Mouse (Mus musculus): Measurements from ENCODE around the gene Fam243. TPM values are rescaled to one million over a fixed set of nuclear protein-coding genes. Genes with fewer than 3 reads are reported as not detected.

Gene Fam243
- polyA plus RNA-seq, 1 experiment: not detected

DNA sequence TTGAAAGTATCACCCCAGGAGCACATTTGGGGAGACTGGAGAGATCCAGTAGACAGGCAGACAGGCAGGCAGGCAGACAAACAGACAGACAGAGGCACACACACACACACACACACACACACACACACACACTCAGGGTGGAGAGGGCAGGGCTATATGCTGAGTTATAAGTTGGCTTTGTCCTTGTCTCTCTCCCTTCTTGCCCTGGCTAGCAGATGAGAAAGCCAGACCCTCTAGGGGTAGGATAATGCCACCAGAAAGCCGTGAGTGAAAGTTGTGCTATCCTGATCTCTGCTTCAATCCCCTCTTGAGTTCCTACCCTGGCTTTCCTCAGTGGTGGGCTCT, 3.8 kb upstream of the Fam243 start:
- Histone ChIP-seq H3K4me3 (ENCODE audit: insufficient read depth, low read length) (no peak overlapping the region), H3K27ac (ENCODE audit: insufficient read depth, low read length) (no peak overlapping the region), H3K4me1 (ENCODE audit: control insufficient read depth, insufficient read depth, low read length) (no peaks in the 10 kb centered on the region)
- TF ChIP-seq POLR2A (IDR thresholded peaks at IDR 0.05; ENCODE audit: extremely low read depth, insufficient read depth, low read length) (no peak), CTCF (IDR thresholded peaks at IDR 0.05; ENCODE audit: extremely low read depth, insufficient read depth, low read length) (no peak)

DNA sequence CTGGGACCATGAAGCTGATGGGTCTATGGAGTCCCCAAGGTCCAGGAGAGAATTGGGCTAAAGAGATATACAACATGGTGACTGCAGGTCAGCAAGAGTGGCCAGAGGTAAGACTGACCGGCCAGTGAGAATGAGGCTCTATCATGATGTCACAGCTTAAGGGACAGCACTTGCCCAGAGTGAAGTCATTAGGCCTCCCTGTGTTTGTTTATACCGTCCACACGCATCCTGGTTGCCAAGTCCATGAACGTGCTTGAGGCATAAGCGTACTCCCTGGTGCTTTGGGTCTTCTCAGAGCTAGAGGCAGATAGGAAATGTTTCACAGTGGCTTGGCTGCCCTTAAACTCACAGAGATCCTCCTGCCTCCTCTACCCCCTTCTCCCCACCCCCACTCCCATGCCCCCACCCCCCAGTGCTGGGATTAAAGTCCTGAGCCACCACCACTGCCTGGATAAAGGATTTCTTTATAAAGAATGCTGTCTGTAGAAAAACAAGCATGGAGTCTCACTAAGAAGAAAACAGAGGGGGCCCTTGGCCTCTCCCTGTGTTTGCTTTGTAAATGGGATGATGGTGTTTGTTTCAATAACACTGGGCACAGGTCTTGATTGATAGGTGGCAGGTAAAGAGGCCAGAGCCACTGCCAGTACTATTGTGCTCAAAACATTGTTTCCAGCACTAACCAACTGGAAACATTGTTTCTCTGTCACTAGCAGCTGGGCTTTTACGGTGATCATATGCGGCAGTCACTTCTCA, 3.2 kb upstream of the Fam243 start:
- H3K4me3 ChIP-seq (ENCODE audit: insufficient read depth, low read length): no peak overlapping the region
- TF ChIP-seq POLR2A (IDR thresholded peaks at IDR 0.05; ENCODE audit: extremely low read depth, insufficient read depth, low read length) (no peak), CTCF (IDR thresholded peaks at IDR 0.05; ENCODE audit: extremely low read depth, insufficient read depth, low read length) (no peak)
- H3K27ac ChIP-seq (ENCODE audit: insufficient read depth, low read length): no peak overlapping the region
- no peaks in the 10 kb centered on the region for H3K4me1 ChIP-seq (ENCODE audit: control insufficient read depth, insufficient read depth, low read length)

DNA sequence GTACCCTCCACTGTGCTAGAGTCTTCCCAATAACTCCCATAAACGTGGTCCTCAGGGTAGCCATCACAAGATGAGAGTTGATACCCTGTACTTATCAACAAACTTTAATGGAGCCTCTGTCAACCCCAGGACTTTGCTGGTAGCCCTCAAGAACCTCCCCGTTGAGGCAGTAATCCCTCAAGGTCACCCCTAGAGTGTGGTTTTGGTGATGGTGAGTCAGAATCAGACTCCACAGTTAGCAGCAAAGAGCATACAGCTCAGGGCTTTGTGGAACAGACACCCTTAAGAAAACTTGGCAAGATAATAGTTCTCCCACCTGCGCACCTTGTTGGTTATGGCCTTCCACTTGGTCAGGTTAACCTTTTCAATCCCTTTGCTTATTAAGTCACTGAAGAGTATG, 880 bp downstream of the Fam243 start:
- H3K4me1 ChIP-seq (ENCODE audit: control insufficient read depth, insufficient read depth, low read length): peaks cover 2% of the 10 kb centered on the region; the same call in 1 of the 2 replicates
- no peak overlapping the region for H3K4me3 ChIP-seq (ENCODE audit: insufficient read depth, low read length)
- TF ChIP-seq CTCF (IDR thresholded peaks at IDR 0.05; ENCODE audit: extremely low read depth, insufficient read depth, low read length): no peak
- no peak for TF ChIP-seq POLR2A (IDR thresholded peaks at IDR 0.05; ENCODE audit: extremely low read depth, insufficient read depth, low read length)
- H3K27ac ChIP-seq (ENCODE audit: insufficient read depth, low read length): no peak overlapping the region

DNA sequence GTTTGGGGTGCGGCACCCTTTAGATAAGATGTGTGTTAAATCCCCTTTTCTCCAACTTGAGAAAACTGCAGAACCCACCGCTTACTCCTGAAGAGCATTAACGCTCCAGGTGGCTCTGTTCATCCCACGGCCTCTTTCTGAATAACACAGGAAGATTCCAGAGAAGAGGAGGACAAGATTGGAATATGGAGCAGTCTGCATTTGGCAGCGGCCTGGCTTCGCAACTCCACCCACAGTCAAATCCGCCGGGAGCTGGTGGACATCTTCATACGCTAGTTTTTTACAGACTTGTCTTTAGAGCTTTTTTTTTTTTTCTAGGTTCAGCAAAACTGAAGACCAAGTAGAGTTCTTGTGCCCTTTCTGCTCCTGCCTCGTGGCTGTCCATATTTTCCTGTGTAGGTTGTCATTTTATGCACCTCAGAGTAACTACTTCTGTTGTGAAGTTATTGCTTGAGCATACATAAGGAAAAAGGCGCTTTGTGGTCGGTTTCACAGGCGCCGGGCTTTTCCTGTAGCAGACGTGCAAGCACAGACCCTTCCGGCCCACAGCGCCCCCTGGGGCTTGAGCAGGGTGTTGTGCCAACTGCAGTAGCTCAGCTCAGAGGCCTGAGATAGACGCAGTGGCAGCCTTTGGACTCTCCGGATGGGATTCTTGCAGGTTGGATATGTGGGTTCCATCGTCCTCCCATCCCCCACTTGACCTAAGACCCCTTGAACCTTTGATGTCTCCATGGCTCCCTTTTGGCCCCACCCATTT, 1.7 kb downstream of the Fam243 start:
- H3K4me3 ChIP-seq (ENCODE audit: insufficient read depth, low read length): no peak overlapping the region
- H3K4me1 ChIP-seq (ENCODE audit: control insufficient read depth, insufficient read depth, low read length): peaks cover 2% of the 10 kb centered on the region; the same call in 1 of the 2 replicates
- TF ChIP-seq CTCF (IDR thresholded peaks at IDR 0.05; ENCODE audit: extremely low read depth, insufficient read depth, low read length) (peak; percentile 31; the same call in 1 of the 2 replicates), POLR2A (IDR thresholded peaks at IDR 0.05; ENCODE audit: extremely low read depth, insufficient read depth, low read length) (no peak)
- no peak overlapping the region for H3K27ac ChIP-seq (ENCODE audit: insufficient read depth, low read length)

DNA sequence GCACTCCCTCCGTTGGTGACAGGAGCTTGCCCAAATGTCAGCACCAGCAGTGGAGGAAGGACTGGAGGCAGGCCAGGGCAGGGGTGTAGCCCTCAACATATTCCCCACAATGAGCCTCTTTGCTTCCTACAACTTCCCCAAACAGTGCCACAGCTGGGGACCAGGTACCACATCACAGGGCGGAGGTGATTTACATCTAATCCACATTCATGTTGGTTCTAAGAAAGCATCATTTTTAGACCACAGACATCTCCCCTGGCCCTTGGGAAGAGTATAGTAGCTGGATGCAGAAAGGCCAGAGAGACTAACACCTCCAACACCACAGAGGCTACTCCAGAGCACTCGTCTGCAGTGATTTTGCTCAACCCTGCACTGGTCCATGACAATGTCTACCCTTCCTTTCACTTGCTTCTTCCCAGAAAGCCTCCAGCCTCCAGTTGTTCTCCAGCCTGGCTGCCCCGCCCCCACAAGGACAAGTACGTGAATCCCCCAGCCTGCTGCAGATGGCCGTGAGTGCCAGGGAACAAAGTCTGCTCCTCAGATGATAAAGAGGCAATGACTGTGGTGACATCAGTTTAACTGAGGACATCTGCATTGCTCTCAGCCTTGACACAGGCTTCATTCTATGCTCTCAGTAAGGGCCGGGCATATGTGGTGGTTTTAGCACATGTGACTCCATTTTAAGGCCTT, 5.0 kb downstream of the Fam243 start:
- Histone ChIP-seq H3K27ac (ENCODE audit: insufficient read depth, low read length) (no peak overlapping the region), H3K4me1 (ENCODE audit: control insufficient read depth, insufficient read depth, low read length) (peaks cover 2% of the 10 kb centered on the region; the same call in 1 of the 2 replicates), H3K4me3 (ENCODE audit: insufficient read depth, low read length) (no peak overlapping the region)
- TF ChIP-seq CTCF (IDR thresholded peaks at IDR 0.05; ENCODE audit: extremely low read depth, insufficient read depth, low read length) (no peak), POLR2A (IDR thresholded peaks at IDR 0.05; ENCODE audit: extremely low read depth, insufficient read depth, low read length) (no peak)

DNA sequence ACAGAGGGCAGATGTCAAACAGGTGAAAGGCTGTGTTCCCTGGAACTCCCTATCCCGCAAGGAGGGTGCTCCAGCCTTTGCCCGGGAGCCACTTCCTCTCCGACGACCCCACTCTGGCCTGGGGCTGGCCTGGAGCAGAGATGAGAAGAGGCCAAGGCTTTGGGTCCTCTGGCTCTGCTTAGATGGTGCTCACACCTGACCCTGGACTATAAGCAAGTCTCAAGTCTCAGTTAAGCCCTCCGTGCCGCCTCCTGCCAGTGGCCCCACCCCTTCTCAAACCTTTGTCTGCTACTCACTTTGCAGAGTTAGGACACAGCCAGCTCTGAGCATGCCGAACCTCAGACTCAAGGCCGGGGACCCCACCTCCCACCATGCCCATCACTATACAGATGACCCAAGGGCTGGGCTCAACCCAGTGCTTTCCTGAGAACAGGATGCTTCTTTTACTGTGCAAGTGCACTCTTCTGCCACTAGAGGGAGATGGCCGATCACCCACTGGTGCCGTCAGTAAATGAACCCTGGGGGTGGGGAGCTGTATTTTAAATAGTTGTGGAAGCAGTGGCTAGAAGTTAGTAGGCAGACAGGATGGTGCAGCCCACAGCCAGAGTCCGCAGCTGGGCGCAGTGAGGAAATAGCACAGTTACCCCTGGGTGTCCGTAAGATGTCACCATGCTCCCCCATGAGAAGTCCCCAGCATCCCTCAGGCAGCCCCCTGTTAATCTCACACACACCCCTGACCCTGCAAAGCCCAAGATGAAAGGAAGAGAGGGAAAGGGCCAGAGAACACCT, 7.1 kb downstream of the Fam243 start:
- Histone ChIP-seq H3K4me3 (ENCODE audit: insufficient read depth, low read length) (no peak overlapping the region), H3K4me1 (ENCODE audit: control insufficient read depth, insufficient read depth, low read length) (peaks cover 2% of the 10 kb centered on the region; the same call in 1 of the 2 replicates), H3K27ac (ENCODE audit: insufficient read depth, low read length) (no peak overlapping the region)
- no peak for TF ChIP-seq POLR2A (IDR thresholded peaks at IDR 0.05; ENCODE audit: extremely low read depth, insufficient read depth, low read length)
- TF ChIP-seq CTCF (IDR thresholded peaks at IDR 0.05; ENCODE audit: extremely low read depth, insufficient read depth, low read length): peak; percentile 91

DNA sequence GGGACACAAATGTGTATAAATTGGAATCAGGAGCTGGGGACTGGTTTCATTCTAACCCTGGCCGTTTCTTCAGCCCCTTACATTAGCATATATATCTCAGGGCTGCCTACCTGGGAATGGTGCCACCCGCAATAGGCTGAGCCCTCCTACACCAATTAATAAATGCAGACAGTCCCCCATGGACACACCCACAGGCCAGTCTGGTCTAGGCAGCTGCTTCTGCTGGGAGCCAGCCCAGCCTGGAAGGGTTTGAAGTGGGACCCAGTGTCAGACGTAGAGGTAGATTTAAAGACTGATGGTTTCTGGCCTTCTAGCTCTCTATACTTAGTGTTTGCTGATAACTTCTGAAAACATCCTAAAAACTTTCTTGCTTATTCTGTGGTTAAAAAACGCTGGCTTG, 12.1 kb downstream of the Fam243 start:
- H3K27ac ChIP-seq (ENCODE audit: insufficient read depth, low read length): no peak overlapping the region
- H3K4me1 ChIP-seq (ENCODE audit: control insufficient read depth, insufficient read depth, low read length): no peaks in the 10 kb centered on the region
- H3K4me3 ChIP-seq (ENCODE audit: insufficient read depth, low read length): no peak overlapping the region
- TF ChIP-seq CTCF (IDR thresholded peaks at IDR 0.05; ENCODE audit: extremely low read depth, insufficient read depth, low read length) (no peak), POLR2A (IDR thresholded peaks at IDR 0.05; ENCODE audit: extremely low read depth, insufficient read depth, low read length) (no peak)

DNA sequence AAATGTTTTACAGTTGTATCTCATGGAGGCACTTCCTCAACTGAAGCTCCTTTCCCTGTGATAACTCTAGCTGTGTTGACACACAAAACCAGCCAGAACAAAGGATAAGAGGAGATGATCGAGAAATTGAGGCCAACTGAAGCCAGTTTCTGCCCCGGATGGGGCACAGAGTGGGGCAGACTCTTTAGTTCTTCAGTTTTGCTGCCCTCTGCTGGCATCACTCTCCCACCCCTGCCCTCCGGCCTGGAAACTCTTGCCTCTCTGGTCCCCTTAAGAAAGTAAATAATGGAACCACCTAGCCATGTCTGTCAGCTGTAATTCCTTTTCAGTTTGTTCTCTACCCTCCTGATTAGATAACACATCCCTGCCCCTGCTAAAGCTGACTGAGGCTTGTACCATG, 13.3 kb downstream of the Fam243 start:
- H3K27ac ChIP-seq (ENCODE audit: insufficient read depth, low read length): no peak overlapping the region
- H3K4me1 ChIP-seq (ENCODE audit: control insufficient read depth, insufficient read depth, low read length): no peaks in the 10 kb centered on the region
- H3K4me3 ChIP-seq (ENCODE audit: insufficient read depth, low read length): no peak overlapping the region
- TF ChIP-seq POLR2A (IDR thresholded peaks at IDR 0.05; ENCODE audit: extremely low read depth, insufficient read depth, low read length) (no peak), CTCF (IDR thresholded peaks at IDR 0.05; ENCODE audit: extremely low read depth, insufficient read depth, low read length) (no peak)

DNA sequence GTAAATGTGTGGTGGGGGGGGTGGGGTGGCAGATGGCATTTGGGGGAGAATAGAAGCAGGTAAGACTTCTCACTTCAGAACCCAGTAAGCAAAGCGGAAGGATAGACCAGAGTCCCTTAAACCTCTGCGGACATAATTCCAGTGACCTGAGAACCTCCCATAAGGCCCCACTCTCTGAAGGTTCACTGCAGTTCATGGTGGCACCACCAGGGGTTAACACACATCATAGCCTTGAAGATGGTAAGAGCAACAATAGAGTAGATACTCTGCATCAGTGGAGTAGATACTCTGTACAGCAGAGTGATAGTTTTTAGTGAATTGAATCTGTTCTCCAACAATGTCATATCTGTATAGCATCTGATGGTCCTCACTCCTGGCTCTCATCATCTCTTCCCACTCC, 15.7 kb downstream of the Fam243 start:
- Histone ChIP-seq H3K4me3 (ENCODE audit: insufficient read depth, low read length) (no peak overlapping the region), H3K4me1 (ENCODE audit: control insufficient read depth, insufficient read depth, low read length) (peaks cover 5% of the 10 kb centered on the region), H3K27ac (ENCODE audit: insufficient read depth, low read length) (no peak overlapping the region)
- TF ChIP-seq POLR2A (IDR thresholded peaks at IDR 0.05; ENCODE audit: extremely low read depth, insufficient read depth, low read length) (no peak), CTCF (IDR thresholded peaks at IDR 0.05; ENCODE audit: extremely low read depth, insufficient read depth, low read length) (no peak)

Data from cortical plate, adult 2 months (tissue).